Mouse (Mus musculus) neutrophil, adult 5-6 weeks (primary cell): ENCODE measurements around the gene Ndufa7. TPM values are rescaled to one million over a fixed set of nuclear protein-coding genes. Genes with fewer than 3 reads are reported as not detected.

ENCODE experiments used
- ATAC-seq: fragments of 151-379, 151-347 bp; 2 replicates; pipeline ENCODE4 v1.8.0; 2017; ENCODE audit warnings: mild to moderate bottlenecking, moderate TSS enrichment; ENCODE audit not compliant: insufficient number of reproducible peaks, poor library complexity, low FRiP score, severe bottlenecking; ENCODE audit errors: extremely low read depth
- total RNA-seq: library from RNA; stranded (forward); fragments of 200-1000 nt; gene quantifications from 2 replicates; pipeline ENCODE4 v1.2.3, GENCODE M21; 2017

Gene Ndufa7
- total RNA-seq, result 138 and 155 TPM in 2 replicates

- ATAC-seq, result peak; percentile 95
Measured at GRCm38 (mm10) chr17:33824084-33824996, at the start of gene Ndufa7, which contains the start of gene Rps28. TSS of gene Ndufa7 (plus strand) at chr17:33824572. TSS of gene Rps28 (minus strand) at chr17:33824562.

GRCm38 (mm10) chr17:33774573-33775155 lies 49.7 kb upstream of the Ndufa7 start:
- ATAC-seq, result no peak

- no peak for ATAC-seq
Measured at GRCm38 (mm10) chr17:33775287-33775686, 49.1 kb upstream of the Ndufa7 start.

- ATAC-seq, result no peak
Measured at GRCm38 (mm10) chr17:33779271-33779966, 45.0 kb upstream of the Ndufa7 start.

GRCm38 (mm10) chr17:33779967-33780295 lies 44.4 kb upstream of the Ndufa7 start:
- no peak for ATAC-seq

- no peak for ATAC-seq
Measured at GRCm38 (mm10) chr17:33780431-33780830, 43.9 kb upstream of the Ndufa7 start.

GRCm38 (mm10) chr17:33781124-33781977 lies 43.0 kb upstream of the Ndufa7 start, which contains the start of gene Angptl4:
TSS of gene Angptl4 (minus strand) at chr17:33781830.
- ATAC-seq, result peak; percentile 58

- no peak for ATAC-seq
Measured at GRCm38 (mm10) chr17:33782067-33782466, 42.3 kb upstream of the Ndufa7 start.

GRCm38 (mm10) chr17:33783408-33783807 lies 41.0 kb upstream of the Ndufa7 start:
- no peak for ATAC-seq

GRCm38 (mm10) chr17:33784939-33785338 lies 39.4 kb upstream of the Ndufa7 start:
- no peak for ATAC-seq

- no peak for ATAC-seq
Measured at GRCm38 (mm10) chr17:33786375-33786774, 38.0 kb upstream of the Ndufa7 start.

- no peak for ATAC-seq
Measured at GRCm38 (mm10) chr17:33788732-33789131, 35.6 kb upstream of the Ndufa7 start.

GRCm38 (mm10) chr17:33798306-33798705 lies 26.1 kb upstream of the Ndufa7 start:
- ATAC-seq, result no peak

- no peak for ATAC-seq
Measured at GRCm38 (mm10) chr17:33799277-33799676, 25.1 kb upstream of the Ndufa7 start.

- ATAC-seq, result peak; percentile 44; the same call in 1 of the 2 replicates
Measured at GRCm38 (mm10) chr17:33802221-33802620, 22.2 kb upstream of the Ndufa7 start.

GRCm38 (mm10) chr17:33804205-33804604 lies 20.2 kb upstream of the Ndufa7 start:
- ATAC-seq, result no peak

GRCm38 (mm10) chr17:33804745-33805144 lies 19.6 kb upstream of the Ndufa7 start:
- no peak for ATAC-seq

GRCm38 (mm10) chr17:33807181-33807888 lies 17.0 kb upstream of the Ndufa7 start:
- no peak for ATAC-seq
